Mouse (Mus musculus): ENCODE data around the gene Cd3d. TPM values are rescaled to one million over a fixed set of nuclear protein-coding genes. Genes with fewer than 3 reads are reported as not detected.

Gene Cd3d
- polyA plus RNA-seq, 1 experiment from 2014 or later: 30.7 TPM

DNA sequence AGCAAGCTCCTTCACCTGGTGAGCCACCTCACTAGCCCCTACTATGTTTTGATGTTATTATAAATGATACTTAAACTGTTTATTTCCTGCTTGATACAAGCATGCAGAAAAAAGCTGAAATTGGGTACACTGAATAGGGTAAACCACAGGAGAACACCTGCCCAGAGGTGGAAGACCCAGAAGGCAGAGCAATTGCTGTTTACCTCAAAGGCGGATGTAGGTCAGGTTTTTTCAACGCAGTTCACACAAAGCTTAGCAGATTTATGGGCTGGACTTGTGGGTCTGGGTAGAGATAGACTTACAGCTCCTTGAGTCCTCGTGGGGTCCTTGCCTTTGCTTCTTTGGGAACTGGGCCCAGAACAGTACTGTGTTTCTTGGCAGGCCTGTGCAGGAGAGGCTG, 34.3 kb downstream of the Cd3d start:
- no peak for ATAC-seq (replicated peaks; ENCODE audit: extremely low read depth, insufficient read depth, low FRiP score)

DNA sequence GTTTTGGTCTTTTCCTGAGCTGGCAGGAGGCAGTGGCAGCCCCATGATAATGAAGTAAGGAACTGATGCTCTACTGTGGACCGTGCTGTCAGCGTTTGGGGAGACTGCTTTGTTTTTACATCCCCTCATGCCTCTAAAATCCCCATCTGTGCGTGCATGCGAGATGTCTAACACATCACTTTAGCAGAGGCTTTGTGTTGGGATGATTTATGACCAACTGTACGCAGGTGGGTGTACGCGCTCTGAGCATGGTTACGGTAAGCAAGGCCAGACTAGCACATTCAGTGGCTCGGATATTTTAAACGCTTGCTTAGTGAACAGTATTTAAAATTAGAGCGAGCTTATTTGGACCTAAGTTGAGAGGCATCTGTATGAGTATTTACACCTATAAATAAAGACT, 36.4 kb downstream of the Cd3d start:
- no peaks in the 10 kb centered on the region for H3K4me1 ChIP-seq (ENCODE audit: control insufficient read depth, insufficient read depth, low read length)
- no peaks in the 10 kb centered on the region for H3K27me3 ChIP-seq (ENCODE audit: control insufficient read depth, insufficient read depth, low read length)
- ATAC-seq (replicated peaks; ENCODE audit: extremely low read depth, insufficient read depth, low FRiP score): no peak
- no peaks in the 10 kb centered on the region; the same call in 1 of the 2 replicates for H3K9me3 ChIP-seq (replicated peaks; ENCODE audit: control insufficient read depth, low read length)
- H3K27ac ChIP-seq (ENCODE audit: low read length): no peak overlapping the region
- H3K4me2 ChIP-seq (ENCODE audit: low read depth, low read length): no peak overlapping the region
- 79% methylated on average over 11 of the region's 11 CpGs for WGBS
- H3K9ac ChIP-seq (ENCODE audit: low read length): no peak overlapping the region
- H3K36me3 ChIP-seq (ENCODE audit: control insufficient read depth, insufficient read depth): no peaks in the 10 kb centered on the region
- H3K4me3 ChIP-seq (ENCODE audit: low read length): no peak overlapping the region

More for the DNA sequence above, 34.3 kb downstream of the Cd3d start:
- Histone ChIP-seq H3K9ac (ENCODE audit: low read length) (no peak overlapping the region), H3K4me1 (ENCODE audit: control insufficient read depth, insufficient read depth, low read length) (no peaks in the 10 kb centered on the region), H3K9me3 (replicated peaks; ENCODE audit: control insufficient read depth, low read length) (no peaks in the 10 kb centered on the region; the same call in 1 of the 2 replicates), H3K27ac (ENCODE audit: low read length) (no peak overlapping the region), H3K36me3 (ENCODE audit: control insufficient read depth, insufficient read depth) (no peaks in the 10 kb centered on the region), H3K27me3 (ENCODE audit: control insufficient read depth, insufficient read depth, low read length) (no peaks in the 10 kb centered on the region; the same call in 1 of the 2 replicates), H3K4me2 (ENCODE audit: low read depth, low read length) (no peak overlapping the region), H3K4me3 (ENCODE audit: low read length) (no peak overlapping the region)
- 67% methylated on average over 3 of the region's 3 CpGs for WGBS

DNA sequence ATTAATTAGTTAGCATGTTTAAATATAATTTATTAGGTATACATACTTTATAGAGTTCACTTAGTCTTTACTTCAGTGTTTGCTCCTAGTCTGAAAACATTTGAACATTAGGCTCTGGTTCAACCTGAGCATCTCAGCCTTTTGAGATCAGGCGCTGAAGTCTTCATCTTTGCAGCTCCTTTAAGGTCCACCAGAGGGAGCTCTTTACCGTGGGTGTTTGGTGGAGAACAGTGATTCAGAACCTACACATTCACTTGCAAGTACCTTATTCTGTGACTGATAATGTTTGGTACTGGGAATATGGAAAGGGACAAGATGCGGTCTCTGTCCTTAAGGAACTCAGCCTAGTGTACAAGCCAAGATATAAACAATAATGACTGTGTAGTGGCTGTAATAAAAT, 41.2 kb downstream of the Cd3d start:
- Histone ChIP-seq H3K36me3 (ENCODE audit: control insufficient read depth, insufficient read depth) (no peaks in the 10 kb centered on the region), H3K4me2 (ENCODE audit: low read depth, low read length) (no peak overlapping the region), H3K9me3 (replicated peaks; ENCODE audit: control insufficient read depth, low read length) (no peaks in the 10 kb centered on the region), H3K27me3 (ENCODE audit: control insufficient read depth, insufficient read depth, low read length) (no peaks in the 10 kb centered on the region; the same call in 1 of the 2 replicates), H3K4me1 (ENCODE audit: control insufficient read depth, insufficient read depth, low read length) (no peaks in the 10 kb centered on the region), H3K27ac (ENCODE audit: low read length) (no peak overlapping the region), H3K9ac (ENCODE audit: low read length) (no peak overlapping the region), H3K4me3 (ENCODE audit: low read length) (no peak overlapping the region)
- WGBS: 11% methylated on average over 3 of the region's 3 CpGs
- ATAC-seq (replicated peaks; ENCODE audit: extremely low read depth, insufficient read depth, low FRiP score): no peak

DNA sequence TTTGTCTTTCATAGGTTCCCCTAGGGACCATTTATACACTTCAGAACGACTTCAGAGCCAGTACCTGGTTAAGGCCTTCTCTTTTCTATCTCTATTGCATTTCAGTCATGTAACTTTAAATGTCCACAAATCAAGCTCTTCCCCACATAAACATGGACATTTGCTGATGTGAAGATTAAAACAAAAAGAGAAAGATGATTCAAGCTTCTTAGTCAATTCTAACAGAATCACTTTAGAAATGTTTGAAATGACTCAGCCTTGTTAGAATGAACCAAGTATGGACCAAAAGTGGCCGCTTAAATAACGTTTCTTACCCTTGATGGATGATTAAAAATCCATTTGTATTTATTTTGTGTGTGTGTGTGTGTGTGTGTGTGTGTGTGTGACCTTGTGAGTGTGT, 42.1 kb downstream of the Cd3d start:
- H3K9me3 ChIP-seq (replicated peaks; ENCODE audit: control insufficient read depth, low read length): no peaks in the 10 kb centered on the region
- H3K4me3 ChIP-seq (ENCODE audit: low read length): no peak overlapping the region
- no peak overlapping the region for H3K4me2 ChIP-seq (ENCODE audit: low read depth, low read length)
- H3K9ac ChIP-seq (ENCODE audit: low read length): no peak overlapping the region
- no peaks in the 10 kb centered on the region for H3K36me3 ChIP-seq (ENCODE audit: control insufficient read depth, insufficient read depth)
- H3K27me3 ChIP-seq (ENCODE audit: control insufficient read depth, insufficient read depth, low read length): no peaks in the 10 kb centered on the region; the same call in 1 of the 2 replicates
- WGBS: 57% methylated on average over 3 of the region's 3 CpGs
- no peak overlapping the region for H3K27ac ChIP-seq (ENCODE audit: low read length)
- ATAC-seq (replicated peaks; ENCODE audit: extremely low read depth, insufficient read depth, low FRiP score): no peak
- no peaks in the 10 kb centered on the region for H3K4me1 ChIP-seq (ENCODE audit: control insufficient read depth, insufficient read depth, low read length)

DNA sequence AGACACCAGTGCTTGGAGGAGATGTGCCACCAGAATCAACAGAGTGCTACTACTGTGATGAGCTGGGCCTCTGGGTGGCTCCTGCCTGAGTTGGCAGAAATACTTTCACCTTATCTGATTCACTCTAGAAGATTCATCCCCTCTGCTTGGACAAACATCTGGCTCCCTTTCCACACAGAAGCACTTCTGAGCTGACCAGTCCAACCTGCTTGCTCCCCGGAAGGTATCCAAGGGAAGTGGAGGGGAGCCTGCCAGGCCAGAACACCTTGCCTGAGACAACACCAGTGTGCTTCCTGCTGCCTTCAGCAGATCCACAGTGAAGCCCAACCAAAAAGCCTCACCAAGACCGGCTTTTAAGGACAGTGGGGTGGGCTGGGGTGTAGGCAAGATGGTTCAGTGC, 42.6 kb downstream of the Cd3d start:
- Histone ChIP-seq H3K27ac (ENCODE audit: low read length) (no peak overlapping the region), H3K27me3 (ENCODE audit: control insufficient read depth, insufficient read depth, low read length) (peaks cover 3% of the 10 kb centered on the region; the same call in 1 of the 2 replicates), H3K4me1 (ENCODE audit: control insufficient read depth, insufficient read depth, low read length) (no peaks in the 10 kb centered on the region), H3K4me2 (ENCODE audit: low read depth, low read length) (no peak overlapping the region), H3K9ac (ENCODE audit: low read length) (no peak overlapping the region), H3K9me3 (replicated peaks; ENCODE audit: control insufficient read depth, low read length) (no peaks in the 10 kb centered on the region), H3K4me3 (ENCODE audit: low read length) (no peak overlapping the region), H3K36me3 (ENCODE audit: control insufficient read depth, insufficient read depth) (no peaks in the 10 kb centered on the region)
- ATAC-seq (replicated peaks; ENCODE audit: extremely low read depth, insufficient read depth, low FRiP score): no peak
- 80% methylated on average over 2 of the region's 2 CpGs for WGBS

DNA sequence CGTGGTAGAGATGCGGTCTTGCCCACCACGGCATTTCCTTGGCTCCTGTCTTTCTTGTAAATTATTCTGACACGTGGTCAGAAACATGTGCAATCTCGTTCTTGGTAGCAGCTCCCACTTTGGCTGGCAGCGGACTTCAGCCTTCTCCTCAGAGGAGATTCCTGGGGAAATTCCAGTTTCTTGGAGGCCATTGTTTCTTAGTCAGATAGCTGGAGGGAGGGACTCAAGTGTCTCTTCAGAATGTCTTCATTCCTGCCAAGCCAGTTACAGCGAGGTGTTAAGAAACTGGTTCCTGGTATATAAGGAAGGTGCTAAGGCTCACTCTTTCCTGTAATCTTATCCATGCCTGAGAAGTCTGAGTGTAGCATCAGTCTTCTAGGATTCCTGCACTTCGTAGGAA, 45.8 kb downstream of the Cd3d start:
- Histone ChIP-seq H3K27ac (ENCODE audit: low read length) (no peak overlapping the region), H3K4me3 (ENCODE audit: low read length) (no peak overlapping the region), H3K9me3 (replicated peaks; ENCODE audit: control insufficient read depth, low read length) (no peaks in the 10 kb centered on the region), H3K9ac (ENCODE audit: low read length) (no peak overlapping the region), H3K36me3 (ENCODE audit: control insufficient read depth, insufficient read depth) (no peaks in the 10 kb centered on the region), H3K4me1 (ENCODE audit: control insufficient read depth, insufficient read depth, low read length) (no peaks in the 10 kb centered on the region), H3K4me2 (ENCODE audit: low read depth, low read length) (no peak overlapping the region), H3K27me3 (ENCODE audit: control insufficient read depth, insufficient read depth, low read length) (peaks cover 10% of the 10 kb centered on the region; the same call in 1 of the 2 replicates)
- 61% methylated on average over 8 of the region's 8 CpGs for WGBS
- ATAC-seq (replicated peaks; ENCODE audit: extremely low read depth, insufficient read depth, low FRiP score): no peak

DNA sequence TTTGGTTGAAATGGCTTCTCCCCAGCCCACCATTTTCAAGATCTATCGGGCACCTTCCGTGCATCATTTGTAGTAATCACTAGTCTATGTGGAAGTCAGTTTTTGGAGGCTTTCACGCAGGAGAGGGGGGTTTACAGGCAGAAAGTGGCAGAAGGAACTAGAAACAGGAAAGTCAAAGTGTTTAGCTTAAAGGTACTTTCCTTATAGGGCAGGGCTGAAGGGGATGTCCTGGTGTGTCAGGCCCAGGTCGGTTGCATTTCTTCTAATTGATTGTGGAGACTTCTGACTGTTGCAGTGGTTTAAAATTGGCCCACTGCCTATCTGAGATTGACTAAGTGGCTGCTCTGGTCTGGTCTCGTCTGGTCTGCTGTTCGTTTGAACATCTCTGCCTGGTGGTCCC, 48.8 kb downstream of the Cd3d start:
- no peaks in the 10 kb centered on the region for H3K36me3 ChIP-seq (ENCODE audit: control insufficient read depth, insufficient read depth)
- H3K27me3 ChIP-seq (ENCODE audit: control insufficient read depth, insufficient read depth, low read length): peaks cover 12% of the 10 kb centered on the region; the same call in 1 of the 2 replicates
- H3K9me3 ChIP-seq (replicated peaks; ENCODE audit: control insufficient read depth, low read length): no peaks in the 10 kb centered on the region
- WGBS: 48% methylated on average over 6 of the region's 6 CpGs
- H3K9ac ChIP-seq (ENCODE audit: low read length): no peak overlapping the region
- H3K4me2 ChIP-seq (ENCODE audit: low read depth, low read length): no peak overlapping the region
- no peak overlapping the region for H3K27ac ChIP-seq (ENCODE audit: low read length)
- no peak overlapping the region for H3K4me3 ChIP-seq (ENCODE audit: low read length)
- no peak for ATAC-seq (replicated peaks; ENCODE audit: extremely low read depth, insufficient read depth, low FRiP score)
- no peaks in the 10 kb centered on the region for H3K4me1 ChIP-seq (ENCODE audit: control insufficient read depth, insufficient read depth, low read length)

DNA sequence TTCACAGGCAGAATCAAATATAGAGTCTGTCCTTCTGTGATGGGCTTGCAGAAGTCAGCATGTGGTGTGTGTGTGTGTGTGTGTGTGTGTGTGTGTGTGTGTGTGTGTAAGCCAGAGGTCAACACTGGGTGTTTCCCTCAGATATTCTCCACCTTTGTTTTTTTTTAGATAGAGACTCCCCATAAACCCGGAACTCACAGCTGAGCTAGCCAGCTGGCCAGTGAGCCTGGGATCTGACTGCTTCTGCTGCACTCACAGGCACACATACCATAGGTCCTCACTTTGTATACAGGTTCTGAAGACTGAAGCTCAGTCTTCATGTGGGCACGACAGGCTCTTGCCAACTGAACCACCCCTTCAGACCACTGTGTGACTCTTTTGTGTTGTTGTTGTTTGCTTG, 50.7 kb downstream of the Cd3d start:
- no peak overlapping the region for H3K9ac ChIP-seq (ENCODE audit: low read length)
- H3K9me3 ChIP-seq (replicated peaks; ENCODE audit: control insufficient read depth, low read length): no peaks in the 10 kb centered on the region
- peaks cover 12% of the 10 kb centered on the region; the same call in 1 of the 2 replicates for H3K27me3 ChIP-seq (ENCODE audit: control insufficient read depth, insufficient read depth, low read length)
- H3K4me1 ChIP-seq (ENCODE audit: control insufficient read depth, insufficient read depth, low read length): no peaks in the 10 kb centered on the region
- no peak overlapping the region for H3K4me2 ChIP-seq (ENCODE audit: low read depth, low read length)
- no peak overlapping the region for H3K4me3 ChIP-seq (ENCODE audit: low read length)
- no peak overlapping the region for H3K27ac ChIP-seq (ENCODE audit: low read length)
- no peak for ATAC-seq (replicated peaks; ENCODE audit: extremely low read depth, insufficient read depth, low FRiP score)
- 44% methylated on average over 2 of the region's 2 CpGs for WGBS
- no peaks in the 10 kb centered on the region for H3K36me3 ChIP-seq (ENCODE audit: control insufficient read depth, insufficient read depth)

DNA sequence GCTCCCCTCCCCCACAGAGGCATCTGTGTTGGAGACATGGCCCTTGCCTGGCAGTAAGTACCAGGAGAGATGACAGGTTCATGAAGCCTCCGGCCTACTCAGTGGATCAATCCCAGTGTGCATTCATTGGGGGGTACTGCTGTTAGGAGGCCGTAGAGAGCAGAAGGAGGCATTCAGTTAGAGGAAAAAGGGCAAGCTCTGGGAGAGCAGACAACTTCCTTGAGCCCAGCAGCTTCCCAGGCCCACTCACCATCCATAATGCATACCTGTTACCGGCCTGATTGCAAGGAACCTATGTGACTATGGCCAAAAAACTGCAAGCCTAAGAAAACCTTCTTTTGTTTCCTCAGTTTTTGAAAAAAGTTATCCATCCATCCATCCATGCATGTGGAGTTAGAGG, 52.9 kb downstream of the Cd3d start:
- Histone ChIP-seq H3K27ac (ENCODE audit: low read length) (no peak overlapping the region), H3K4me1 (ENCODE audit: control insufficient read depth, insufficient read depth, low read length) (no peaks in the 10 kb centered on the region), H3K36me3 (ENCODE audit: control insufficient read depth, insufficient read depth) (no peaks in the 10 kb centered on the region), H3K4me2 (ENCODE audit: low read depth, low read length) (no peak overlapping the region), H3K27me3 (ENCODE audit: control insufficient read depth, insufficient read depth, low read length) (peaks cover 20% of the 10 kb centered on the region), H3K9me3 (replicated peaks; ENCODE audit: control insufficient read depth, low read length) (no peaks in the 10 kb centered on the region), H3K9ac (ENCODE audit: low read length) (no peak overlapping the region), H3K4me3 (ENCODE audit: low read length) (no peak overlapping the region)
- ATAC-seq (replicated peaks; ENCODE audit: extremely low read depth, insufficient read depth, low FRiP score): no peak
- WGBS: 73% methylated on average over 3 of the region's 3 CpGs

All from heart, embryonic 16.5 days (tissue).